Mouse (Mus musculus) forebrain, embryonic 16.5 days (tissue): ENCODE results near the gene Crygc. TPM values are rescaled to one million over a fixed set of nuclear protein-coding genes. Genes with fewer than 3 reads are reported as not detected.

Experiments used
- ATAC-seq: fragments of 200-750 bp; cut with Nextera tagmentation; 2 replicates; pipeline ENCODE4 v1.8.0; 2017; ENCODE audit warnings: mild to moderate bottlenecking, moderate library complexity
- H3K27ac ChIP-seq: fragments of 300-500 bp; sonication (generic); 2 replicates; pipeline ENCODE4 v1.5.1; 2014; ENCODE audit warnings: low read length, control low read depth
- H3K27me3 ChIP-seq: fragments of 300-500 bp; sonication (generic); replicated peaks from 2 replicates; pipeline ENCODE4 v1.6.1; 2014; ENCODE audit warnings: low read length; ENCODE audit not compliant: control insufficient read depth, insufficient read depth
- H3K36me3 ChIP-seq: fragments of 300-500 bp; sonication (generic); 2 replicates; pipeline ENCODE4 v1.6.1; 2014; ENCODE audit not compliant: control insufficient read depth, insufficient read depth
- H3K4me1 ChIP-seq: fragments of 300-500 bp; sonication (generic); replicated peaks from 2 replicates; pipeline ENCODE4 v1.6.1; 2014; ENCODE audit warnings: low read length; ENCODE audit not compliant: control insufficient read depth, insufficient read depth
- H3K4me2 ChIP-seq: fragments of 300-500 bp; sonication (generic); 2 replicates; pipeline ENCODE4 v1.6.1; 2014; ENCODE audit warnings: mild to moderate bottlenecking, low read length, control low read depth
- H3K4me3 ChIP-seq: fragments of 300-500 bp; sonication (generic); replicated peaks from 2 replicates; pipeline ENCODE4 v1.5.1; 2014; ENCODE audit warnings: mild to moderate bottlenecking, low read length, control low read depth
- H3K9ac ChIP-seq: fragments of 300-500 bp; sonication (generic); replicated peaks from 2 replicates; pipeline ENCODE4 v1.6.1; 2014; ENCODE audit warnings: low read depth, low read length, control low read depth
- H3K9me3 ChIP-seq: fragments of 300-500 bp; sonication (generic); 2 replicates; pipeline ENCODE4 v1.6.1; 2016; ENCODE audit warnings: low read length; ENCODE audit not compliant: control insufficient read depth
- WGBS: fragments of 180-500 bp; shearing (Covaris S2); extraction: QIAGEN DNeasy Blood & Tissue Kit; methylation state at CpG from one replicate; pipeline ENCODE4 v1.1.7; 2014; 5-methylcytosine and 5-hydroxymethylcytosine counted together
- polyA plus RNA-seq: library from polyadenylated mRNA; unstranded; fragments of >200 nt; fragmentation: Nextera tagmentation; extraction: Ambion mirVana; gene quantifications from 2 replicates; pipeline ENCODE4 v1.2.1, GENCODE M21; 2015

The Crygc gene
- polyA plus RNA-seq, 1 experiment from 2014 or later, result not detected

DNA sequence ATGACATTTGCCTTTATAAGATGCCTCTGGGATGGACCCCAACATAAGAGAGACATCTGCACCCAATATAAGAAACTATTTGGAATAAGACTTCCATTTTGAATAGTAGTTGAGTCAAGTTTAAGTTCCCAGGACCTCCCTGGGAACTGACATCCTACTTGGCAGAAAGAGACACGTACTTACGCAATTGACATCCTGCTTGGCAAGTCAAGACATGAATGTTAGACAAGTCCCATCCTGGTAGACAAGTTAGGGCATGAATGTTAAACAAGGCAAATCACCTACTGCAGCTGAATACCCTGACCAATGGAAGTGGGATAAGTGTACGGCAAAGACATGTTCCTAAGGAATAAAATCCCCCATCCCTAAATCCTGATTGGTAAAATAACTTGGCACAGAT is 31.7 kb downstream of the Crygc start:
- 98% methylated on average over 3 of the region's 3 CpGs for WGBS

DNA sequence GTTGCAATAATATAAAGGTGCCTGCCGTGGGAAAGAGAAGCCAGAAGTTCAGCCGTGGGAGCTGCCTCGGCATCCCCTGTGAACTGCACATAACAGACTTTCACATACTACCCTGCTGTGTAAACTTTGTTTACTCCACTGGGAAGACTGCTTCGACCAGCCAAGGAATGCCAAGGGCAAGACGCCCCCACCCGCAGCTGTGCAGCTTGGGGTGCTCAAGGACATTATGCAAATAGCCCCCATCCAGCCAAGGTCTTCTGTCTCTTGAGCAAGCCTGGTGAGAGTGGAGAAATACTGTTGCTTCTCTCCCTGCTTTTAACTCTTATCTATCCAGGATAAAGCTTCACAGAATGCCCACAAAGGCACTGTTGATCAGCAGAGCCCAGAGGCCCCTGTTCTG is 32.7 kb downstream of the Crygc start:
- Histone ChIP-seq H3K4me3 (no peak overlapping the region), H3K4me1 (no peaks in the 10 kb centered on the region), H3K9me3 (no peaks in the 10 kb centered on the region), H3K36me3 (no peaks in the 10 kb centered on the region), H3K9ac (no peak overlapping the region), H3K27me3 (no peaks in the 10 kb centered on the region), H3K27ac (no peak overlapping the region), H3K4me2 (no peak overlapping the region)
- ATAC-seq, result no peak
- WGBS, result 82% methylated on average over 6 of the region's 6 CpGs

More for the DNA sequence above, 31.7 kb downstream of the Crygc start:
- ATAC-seq, result no peak
- no peaks in the 10 kb centered on the region for H3K4me1 ChIP-seq
- H3K9me3 ChIP-seq, result no peaks in the 10 kb centered on the region
- no peak overlapping the region for H3K4me3 ChIP-seq
- H3K36me3 ChIP-seq, result no peaks in the 10 kb centered on the region
- no peak overlapping the region for H3K4me2 ChIP-seq
- no peak overlapping the region for H3K27ac ChIP-seq
- H3K27me3 ChIP-seq, result no peaks in the 10 kb centered on the region
- no peak overlapping the region for H3K9ac ChIP-seq

DNA sequence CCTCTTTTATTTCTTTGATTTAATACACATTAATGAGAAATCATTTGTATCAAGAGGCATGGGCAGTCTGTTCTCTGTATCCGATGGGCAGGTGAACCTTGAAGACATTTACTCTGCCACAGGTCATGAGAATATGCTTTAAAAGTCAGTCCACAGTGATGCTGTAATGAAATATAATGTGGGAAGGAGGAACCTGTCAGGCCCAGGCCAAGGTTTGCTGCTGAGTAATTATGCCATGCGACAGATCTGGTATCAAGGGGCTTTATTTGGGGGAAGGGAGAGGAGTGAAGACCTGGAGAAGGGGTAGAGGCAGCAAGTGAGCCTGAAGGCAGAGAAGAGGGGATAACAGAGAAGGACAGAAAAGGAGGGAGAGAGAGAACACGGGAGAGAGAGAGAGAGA is 33.8 kb downstream of the Crygc start:
- no peak for ATAC-seq
- Histone ChIP-seq H3K4me1 (no peaks in the 10 kb centered on the region), H3K4me3 (no peak overlapping the region), H3K9ac (no peak overlapping the region), H3K9me3 (no peaks in the 10 kb centered on the region), H3K36me3 (no peaks in the 10 kb centered on the region), H3K4me2 (no peak overlapping the region), H3K27ac (no peak overlapping the region), H3K27me3 (no peaks in the 10 kb centered on the region)
- 84% methylated on average over 3 of the region's 3 CpGs for WGBS

DNA sequence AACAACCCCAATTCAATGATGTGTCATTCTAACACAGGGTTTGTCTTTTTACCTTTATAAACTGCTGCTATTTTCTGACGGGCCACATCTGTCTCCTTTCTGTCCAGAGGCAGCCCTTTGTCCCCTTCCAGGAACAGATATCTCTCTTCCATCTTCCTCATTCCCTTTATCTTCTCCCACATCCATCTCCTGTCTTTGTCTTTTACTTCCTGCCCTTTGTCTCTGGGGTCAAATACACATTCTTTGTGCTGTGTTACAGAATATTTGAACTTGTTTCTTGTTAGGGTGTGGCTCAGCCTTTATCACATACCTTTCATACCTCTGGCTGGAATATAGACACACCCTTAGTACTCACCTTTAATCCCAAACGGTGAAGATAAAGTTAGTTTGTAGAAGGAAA is 35.9 kb downstream of the Crygc start:
- Histone ChIP-seq H3K27me3 (no peaks in the 10 kb centered on the region), H3K9me3 (no peaks in the 10 kb centered on the region), H3K9ac (no peak overlapping the region), H3K4me2 (no peak overlapping the region), H3K36me3 (no peaks in the 10 kb centered on the region), H3K4me1 (no peaks in the 10 kb centered on the region), H3K4me3 (no peak overlapping the region), H3K27ac (no peak overlapping the region)
- ATAC-seq, result no peak
- WGBS, result 83% methylated on average over 2 of the region's 2 CpGs

DNA sequence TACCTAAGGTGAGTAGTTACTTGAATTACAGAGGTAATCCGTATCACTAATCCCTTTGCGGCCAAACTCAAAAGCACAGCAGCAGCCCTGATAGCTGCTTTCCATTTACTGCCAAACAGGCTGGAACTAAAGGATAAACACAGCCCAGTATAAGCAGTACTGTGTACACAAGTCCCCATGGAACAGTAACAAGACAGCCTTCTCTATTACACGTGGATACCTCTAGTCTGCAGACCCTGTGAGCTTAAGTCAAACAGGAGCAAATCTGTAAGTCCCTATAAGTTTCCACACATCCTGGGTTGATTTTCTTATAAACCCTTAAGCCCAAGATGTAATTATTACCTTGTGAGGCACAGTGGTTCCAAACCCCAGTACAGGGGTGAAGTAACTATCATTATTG is 38.0 kb downstream of the Crygc start:
- WGBS, result 27% methylated on average over 3 of the region's 3 CpGs
- no peak overlapping the region for H3K4me3 ChIP-seq
- ATAC-seq, result no peak
- H3K4me1 ChIP-seq, result no peaks in the 10 kb centered on the region
- H3K27me3 ChIP-seq, result no peaks in the 10 kb centered on the region
- no peak overlapping the region for H3K27ac ChIP-seq
- H3K36me3 ChIP-seq, result no peaks in the 10 kb centered on the region
- no peaks in the 10 kb centered on the region for H3K9me3 ChIP-seq
- no peak overlapping the region for H3K9ac ChIP-seq
- no peak overlapping the region for H3K4me2 ChIP-seq

DNA sequence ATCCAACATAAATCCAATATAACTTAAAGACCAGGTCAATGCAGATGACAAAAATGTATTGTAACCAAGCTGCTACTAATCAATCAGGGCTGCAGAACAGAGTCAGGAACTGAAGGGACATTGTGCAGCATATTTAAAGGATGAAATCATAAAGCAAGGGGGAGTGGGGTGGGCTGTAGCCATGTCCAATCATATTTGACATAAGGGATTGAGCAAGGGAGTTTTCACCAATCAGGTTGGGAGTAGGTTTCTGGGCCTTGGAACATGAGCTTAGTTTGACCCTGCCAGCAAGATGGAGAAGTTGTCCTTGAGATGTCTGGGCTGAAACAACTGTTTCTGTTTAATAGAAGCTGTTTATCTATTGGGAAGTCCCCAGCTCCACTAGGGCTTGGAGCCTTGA is 40.8 kb downstream of the Crygc start, which contains the start of gene Akr1cl:
Gene Akr1cl (minus strand): TSS at position 119 of the 400 bp plus-strand sequence.
- H3K9ac ChIP-seq, result no peak within 1 kb of the TSS
- no peaks in the 10 kb centered on the region for H3K27me3 ChIP-seq
- H3K4me2 ChIP-seq, result no peak within 1 kb of the TSS
- no peaks in the 10 kb centered on the region for H3K36me3 ChIP-seq
- no peak within 1 kb of the TSS for H3K27ac ChIP-seq
- no peaks in the 10 kb centered on the region for H3K4me1 ChIP-seq
- H3K4me3 ChIP-seq, result no peak within 1 kb of the TSS
- no peak for ATAC-seq
- no peaks in the 10 kb centered on the region for H3K9me3 ChIP-seq

DNA sequence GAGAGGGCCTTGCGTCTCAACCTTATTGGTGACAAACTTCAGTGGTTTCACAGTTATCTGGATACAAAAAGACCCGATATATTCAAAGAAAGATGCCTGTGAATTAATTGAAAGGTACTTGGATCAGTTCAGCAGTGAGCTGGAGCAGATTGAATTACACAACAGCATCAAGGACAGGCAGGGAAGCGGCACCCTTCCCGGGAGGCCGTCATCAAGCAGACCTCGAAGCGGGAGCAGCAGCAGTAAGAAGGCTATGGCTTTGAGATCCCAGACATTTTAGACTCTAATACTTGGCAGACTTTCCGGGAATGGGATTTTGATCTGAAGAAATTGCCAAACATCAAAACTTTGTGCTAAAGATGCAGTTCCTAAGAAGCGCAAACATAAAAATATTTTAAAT is 45.3 kb downstream of the Crygc start:
- H3K4me3 ChIP-seq, result no peak overlapping the region
- ATAC-seq, result no peak
- H3K9me3 ChIP-seq, result no peaks in the 10 kb centered on the region
- no peak overlapping the region for H3K9ac ChIP-seq
- no peaks in the 10 kb centered on the region for H3K27me3 ChIP-seq
- H3K4me1 ChIP-seq, result no peaks in the 10 kb centered on the region
- H3K4me2 ChIP-seq, result no peak overlapping the region
- WGBS, result 67% methylated on average over 9 of the region's 9 CpGs
- H3K36me3 ChIP-seq, result no peaks in the 10 kb centered on the region
- no peak overlapping the region for H3K27ac ChIP-seq

Other genes with a start within 250 kb of the Crygc start
- 9.2 and 10.9 TPM in 2 replicates for gene Plekhm3, start 116.9 kb downstream of the Crygc start, polyA plus RNA-seq
- gene Akr1cl, start 40.9 kb downstream of the Crygc start, polyA plus RNA-seq, result not detected in 2 replicates
- gene Cryge, start 22.5 kb downstream of the Crygc start, polyA plus RNA-seq, result not detected in 2 replicates
- gene Crygd, start 10.2 kb downstream of the Crygc start, polyA plus RNA-seq, result not detected in 2 replicates
- not detected in 2 replicates for gene Crygb, start 8.6 kb upstream of the Crygc start, polyA plus RNA-seq
- gene Cryga, start 29.7 kb upstream of the Crygc start, polyA plus RNA-seq, result not detected in 2 replicates
- gene Gm28845, start 45.9 kb upstream of the Crygc start, polyA plus RNA-seq, result not detected in 2 replicates
- gene D630023F18Rik, start 49.5 kb upstream of the Crygc start, polyA plus RNA-seq, result 1.5 and 2.9 TPM in 2 replicates
- gene Idh1, start 112.8 kb upstream of the Crygc start, polyA plus RNA-seq, result 496 and 516 TPM in 2 replicates
- gene Pikfyve, start 113.0 kb upstream of the Crygc start, polyA plus RNA-seq, result 12.2 and 16.5 TPM in 2 replicates
- gene Pth2r, start 208.4 kb upstream of the Crygc start, polyA plus RNA-seq, result 1.8 and 2.0 TPM in 2 replicates